Mouse (Mus musculus): ENCODE measurements around the gene Olfr1288.

Gene Olfr1288

DNA sequence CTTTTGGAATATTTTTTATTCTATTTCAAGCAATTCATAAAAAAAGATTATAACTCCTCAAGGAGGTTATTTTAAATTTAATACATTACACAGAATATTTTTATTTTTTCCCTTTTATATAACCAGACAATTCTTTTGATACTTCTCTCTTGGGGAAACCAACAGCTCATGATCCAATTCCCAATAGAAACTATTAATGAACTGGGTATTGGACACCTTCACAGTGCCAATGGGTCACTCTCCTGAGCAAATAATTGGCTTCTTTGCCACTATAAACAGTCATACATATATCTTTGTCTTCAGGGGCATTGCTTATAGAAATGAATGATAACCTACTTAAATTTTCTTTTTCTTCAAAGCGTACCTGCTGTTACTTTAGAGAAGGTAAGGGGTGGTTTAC lies at the start of gene Olfr1288:
TSS of gene Olfr1288 (plus strand) at position 301 of the 400 bp plus-strand sequence.
- DNase-seq (ENCODE audit: inconsistent ontology term): no peak

DNA sequence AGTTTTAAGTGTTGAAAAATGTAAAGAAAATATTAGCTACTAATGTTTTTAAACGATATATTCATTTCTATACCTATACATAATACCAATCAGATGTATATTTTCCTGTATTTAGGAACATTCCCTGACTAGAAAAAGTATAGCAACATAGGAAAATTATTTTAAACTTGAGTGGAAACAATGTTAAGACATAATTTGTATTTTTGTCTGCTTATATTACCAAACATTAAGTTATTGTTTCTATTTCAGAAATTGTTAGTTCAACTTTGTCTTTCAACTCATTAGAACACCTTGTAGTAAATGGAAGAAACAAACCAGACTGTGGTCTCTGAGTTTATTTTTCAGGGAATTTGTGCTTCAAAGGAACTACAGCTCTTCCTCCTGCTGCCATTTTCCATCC lies 25.1 kb upstream of the Olfr1288 start, which contains the start of gene Olfr1287:
TSS of gene Olfr1287 (plus strand) at position 301 of the 400 bp plus-strand sequence.
- DNase-seq (ENCODE audit: inconsistent ontology term): no peak

DNA sequence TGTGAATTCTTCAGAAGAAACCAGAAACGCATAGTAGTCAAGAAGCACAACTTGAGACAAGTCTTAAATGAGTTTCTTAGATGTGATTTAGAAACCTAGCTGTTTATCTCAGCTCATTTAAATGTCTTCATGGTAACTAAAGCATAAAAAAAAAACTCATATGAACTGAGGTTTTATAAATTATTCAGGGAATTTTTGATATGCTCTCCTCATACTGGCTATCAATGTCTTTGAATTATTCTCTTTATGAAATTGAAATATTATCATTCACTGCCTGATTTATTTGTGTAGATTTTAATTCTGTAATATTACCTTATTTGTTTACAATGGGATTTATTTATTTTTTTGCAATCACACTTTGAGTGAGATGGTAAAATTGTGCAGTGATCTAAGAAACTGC lies 6.6 kb downstream of the Olfr1288 start, which contains the start of gene Olfr1289:
TSS of gene Olfr1289 (plus strand) at position 301 of the 400 bp plus-strand sequence.
- no peak for DNase-seq (ENCODE audit: inconsistent ontology term)

DNA sequence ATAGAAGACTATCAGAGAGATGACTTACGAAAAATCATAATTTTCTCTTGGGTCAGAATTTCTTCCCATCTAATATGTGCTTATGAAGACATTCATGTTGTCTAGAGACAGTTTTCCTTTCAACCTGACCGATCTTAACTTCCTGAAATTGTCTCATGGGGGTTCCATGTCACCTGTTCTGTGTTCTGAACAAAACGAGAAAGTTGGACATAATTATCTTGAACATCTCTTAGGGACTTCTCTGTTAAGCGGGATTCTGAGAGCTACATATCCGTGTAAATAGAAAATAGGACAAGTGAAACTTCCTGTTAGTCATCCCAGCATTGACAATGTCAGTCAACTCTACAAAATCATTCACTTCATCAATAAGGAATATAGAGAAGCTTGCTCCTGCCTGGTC lies 19.8 kb downstream of the Olfr1288 start, which contains the start of gene Olfr1290:
TSS of gene Olfr1290 (minus strand) at position 101 of the 400 bp plus-strand sequence.
- no peak for DNase-seq (ENCODE audit: inconsistent ontology term)

DNA sequence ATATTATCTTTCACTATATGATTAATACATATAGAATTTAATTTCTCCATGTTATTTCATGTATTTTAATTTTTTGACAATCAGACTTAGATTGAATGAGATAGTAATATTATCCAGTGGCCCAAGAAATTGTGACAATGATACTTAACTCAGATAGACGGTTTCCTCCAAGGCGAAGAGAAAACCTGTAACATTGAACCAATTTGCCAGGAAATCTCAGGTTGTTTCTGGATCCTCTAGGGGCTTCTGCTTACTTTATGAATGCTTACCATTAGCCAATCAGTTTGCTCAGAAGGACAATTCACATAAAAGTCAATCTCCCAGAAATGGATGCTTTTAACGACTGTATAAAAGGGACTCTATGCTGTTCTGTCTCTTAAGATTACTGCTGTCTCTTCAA lies 23.0 kb downstream of the Olfr1288 start, which contains the start of gene Olfr1291-ps1:
TSS of gene Olfr1291-ps1 (plus strand) at position 301 of the 400 bp plus-strand sequence.
- no peak for DNase-seq (ENCODE audit: inconsistent ontology term)

GRCm38 (mm10) chr2:111517451-111517850 lies 43.5 kb downstream of the Olfr1288 start:
- no peak for DNase-seq (ENCODE audit: inconsistent ontology term)

GRCm38 (mm10) chr2:111524903-111525302 lies 51.0 kb downstream of the Olfr1288 start, which contains the start of gene Olfr1293-ps:
Olfr1293-ps (plus strand) TSS chr2:111525203.
- no peak for DNase-seq (ENCODE audit: inconsistent ontology term)
